Mouse (Mus musculus): ENCODE data around the gene Pus3.
A peak's percentile ranks its signal among the peaks of the same experiment; 100 is the strongest.
"Not testable (repeated sequence)": the region's sequence is repeated elsewhere in the genome, so short reads cannot be mapped to it uniquely, and the experiment has no call there.

The Pus3 gene

DNA sequence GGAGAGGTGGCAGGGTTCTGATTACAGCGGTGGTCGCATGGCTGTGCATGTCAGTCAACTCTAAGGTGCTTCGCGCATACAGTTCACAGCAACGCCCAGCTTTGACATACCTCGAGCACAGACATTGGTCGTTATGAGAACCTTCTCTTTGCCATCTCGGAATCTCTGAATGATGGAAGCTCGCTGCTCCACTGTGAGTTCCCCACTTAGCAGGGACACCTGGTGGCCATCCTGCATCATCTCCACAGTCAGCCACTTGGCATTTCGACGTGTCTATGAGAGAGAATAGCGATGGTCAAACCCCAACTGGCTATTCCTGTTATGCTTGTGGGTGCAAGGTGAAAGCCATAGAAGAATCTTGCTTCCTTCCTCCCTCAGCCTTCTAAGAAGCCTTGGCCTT, 12.7 kb upstream of the Pus3 start:
- no peak for DNase-seq (ENCODE audit: low spot score)

GRCm38 (mm10) chr9:35546745-35547144, 11.7 kb upstream of the Pus3 start:
- no peak for DNase-seq (ENCODE audit: low spot score)

GRCm38 (mm10) chr9:35548455-35548854, 9.9 kb upstream of the Pus3 start:
- DNase-seq (ENCODE audit: low spot score) = no peak

DNA sequence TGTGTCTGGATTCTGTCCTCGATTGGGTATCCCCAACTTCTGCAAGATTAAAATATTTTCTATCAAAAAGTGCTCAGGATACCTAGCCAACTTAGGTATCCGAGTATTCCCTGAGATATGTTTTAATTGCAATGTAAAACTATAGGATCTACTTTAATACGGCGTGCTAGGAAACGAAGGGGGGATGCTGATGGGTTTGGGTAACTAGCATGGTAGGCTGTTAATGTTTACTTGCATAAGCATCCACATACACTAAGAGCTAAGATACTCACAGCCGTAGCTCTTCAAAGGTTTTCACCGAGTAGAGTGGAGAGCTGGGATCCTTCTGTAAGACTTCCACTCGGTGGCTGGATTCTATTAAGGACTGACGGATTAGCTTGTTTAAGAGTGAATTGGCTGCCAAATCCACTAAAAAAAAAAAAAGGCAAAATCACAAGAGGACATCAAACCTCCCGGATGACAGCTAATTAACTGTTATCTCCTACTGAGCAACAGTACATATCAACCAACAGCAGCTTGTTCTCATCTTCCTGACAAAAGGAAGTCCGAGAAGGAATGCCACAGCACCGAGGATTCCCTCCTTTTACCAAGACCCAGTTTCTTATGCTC, 1.8 kb upstream of the Pus3 start:
- no peak for DNase-seq (ENCODE audit: low spot score)

- DNase-seq (ENCODE audit: low spot score) = peak; percentile 58
Observed at GRCm38 (mm10) chr9:35559009-35559890, 855 bp downstream of the Pus3 start.

- no peak for DNase-seq (ENCODE audit: low spot score)
Observed at GRCm38 (mm10) chr9:35561076-35561475, 2.7 kb downstream of the Pus3 start.

GRCm38 (mm10) chr9:35561583-35561982, 3.2 kb downstream of the Pus3 start:
- no peak for DNase-seq (ENCODE audit: low spot score)

DNA sequence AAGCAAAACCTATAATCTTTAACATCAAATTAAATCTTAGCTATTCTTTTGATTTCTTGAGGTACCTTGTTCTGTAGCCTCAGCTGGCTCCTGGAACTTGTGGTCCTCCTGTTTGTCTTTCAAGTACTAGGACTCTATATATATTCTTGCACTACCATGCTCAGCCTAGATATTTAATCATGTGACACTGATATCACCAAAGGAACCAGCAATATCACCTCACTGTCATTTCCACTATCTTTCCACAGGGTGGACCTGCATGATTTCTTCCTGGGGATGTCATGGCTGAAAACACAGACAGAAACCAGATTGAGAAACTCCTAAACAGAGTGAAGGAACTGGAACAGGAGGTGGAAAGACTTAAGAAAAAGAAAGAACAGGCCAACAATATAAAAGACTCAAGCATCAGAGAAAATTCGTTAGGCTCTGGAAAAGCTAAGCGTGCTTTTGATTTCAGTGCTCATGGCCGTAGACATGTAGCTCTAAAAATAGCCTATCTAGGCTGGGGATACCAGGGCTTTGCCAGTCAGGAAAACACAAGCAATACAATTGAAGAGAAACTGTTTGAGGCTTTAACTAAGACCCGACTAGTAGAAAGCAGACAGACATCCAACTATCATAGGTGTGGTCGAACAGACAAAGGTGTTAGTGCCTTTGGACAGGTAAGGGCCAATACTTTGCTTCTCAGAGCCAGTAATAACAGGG, 6.3 kb downstream of the Pus3 start:
- no peak for DNase-seq (ENCODE audit: low spot score)

- DNase-seq (ENCODE audit: low spot score) = no peak
Observed at GRCm38 (mm10) chr9:35567995-35568394, 9.6 kb downstream of the Pus3 start.

GRCm38 (mm10) chr9:35569571-35570534, 11.5 kb downstream of the Pus3 start, which contains the start of the genes Pate2 and Hyls1:
TSS of gene Pate2 (plus strand) at chr9:35570284.
TSS of gene Hyls1 (minus strand) at chr9:35570398.
- DNase-seq (ENCODE audit: low spot score) = peak; percentile 81

- DNase-seq (ENCODE audit: low spot score) = no peak
Observed at GRCm38 (mm10) chr9:35570663-35571062, 12.3 kb downstream of the Pus3 start.

DNA sequence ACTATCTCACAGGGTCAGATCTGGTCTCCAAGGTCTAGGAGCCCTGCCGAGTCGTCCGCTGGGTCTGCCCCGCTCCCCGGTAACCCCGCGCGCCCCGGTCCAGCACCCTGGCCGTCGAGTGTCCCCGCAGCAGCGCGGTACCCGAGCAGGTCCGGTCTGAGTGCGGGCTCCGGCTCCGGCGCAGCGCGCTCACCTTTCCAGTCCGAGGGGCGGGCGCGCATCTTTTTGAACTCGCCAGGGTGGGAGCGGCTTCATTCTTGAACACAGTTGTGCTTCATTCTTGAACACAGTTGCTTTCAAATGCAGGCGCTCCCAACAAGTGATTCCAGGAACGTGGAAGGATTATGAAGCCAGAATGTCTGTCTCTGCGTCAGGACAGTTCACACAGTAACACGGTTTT, 16.0 kb downstream of the Pus3 start:
- no peak for DNase-seq (ENCODE audit: low spot score)

DNA sequence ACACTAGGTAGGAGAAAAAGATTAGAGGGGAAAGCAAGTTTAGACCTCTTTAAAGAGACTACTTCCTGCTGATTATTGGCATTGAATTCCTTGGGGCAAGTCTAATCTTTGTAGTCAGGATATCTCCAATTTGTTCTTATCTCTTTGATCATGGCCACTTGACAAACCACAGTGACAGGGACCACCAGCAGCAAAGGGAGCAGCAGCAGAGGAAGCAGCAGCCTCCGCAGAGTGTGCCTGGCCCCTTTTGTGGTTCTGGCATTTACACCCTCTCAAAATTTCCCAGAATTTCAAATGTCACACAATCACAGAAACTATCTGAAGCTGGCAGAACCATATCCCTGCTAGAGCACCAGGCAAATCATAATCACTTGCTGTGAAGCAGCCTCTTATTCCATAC, 29.3 kb downstream of the Pus3 start:
- no peak for DNase-seq (ENCODE audit: low spot score)

DNA sequence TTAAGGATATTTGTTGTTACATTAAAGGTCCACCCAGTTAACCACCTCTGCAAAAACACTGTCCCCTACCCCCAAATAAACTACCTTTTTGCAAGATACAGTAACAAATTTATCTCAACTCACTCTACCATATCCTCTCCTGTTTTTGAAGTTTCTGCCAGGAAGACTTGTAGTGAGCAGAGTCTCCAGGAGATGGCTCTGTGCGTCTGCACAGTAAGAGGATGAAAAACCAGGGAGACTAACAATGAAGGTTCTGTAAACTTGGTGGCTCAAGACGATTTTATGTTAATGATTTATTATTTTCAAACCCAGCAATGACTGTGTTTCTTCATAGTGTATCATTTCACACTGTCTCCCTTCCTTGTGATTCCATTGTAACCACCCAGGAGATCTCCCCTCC, 34.5 kb downstream of the Pus3 start:
- no peak for DNase-seq (ENCODE audit: low spot score)

DNA sequence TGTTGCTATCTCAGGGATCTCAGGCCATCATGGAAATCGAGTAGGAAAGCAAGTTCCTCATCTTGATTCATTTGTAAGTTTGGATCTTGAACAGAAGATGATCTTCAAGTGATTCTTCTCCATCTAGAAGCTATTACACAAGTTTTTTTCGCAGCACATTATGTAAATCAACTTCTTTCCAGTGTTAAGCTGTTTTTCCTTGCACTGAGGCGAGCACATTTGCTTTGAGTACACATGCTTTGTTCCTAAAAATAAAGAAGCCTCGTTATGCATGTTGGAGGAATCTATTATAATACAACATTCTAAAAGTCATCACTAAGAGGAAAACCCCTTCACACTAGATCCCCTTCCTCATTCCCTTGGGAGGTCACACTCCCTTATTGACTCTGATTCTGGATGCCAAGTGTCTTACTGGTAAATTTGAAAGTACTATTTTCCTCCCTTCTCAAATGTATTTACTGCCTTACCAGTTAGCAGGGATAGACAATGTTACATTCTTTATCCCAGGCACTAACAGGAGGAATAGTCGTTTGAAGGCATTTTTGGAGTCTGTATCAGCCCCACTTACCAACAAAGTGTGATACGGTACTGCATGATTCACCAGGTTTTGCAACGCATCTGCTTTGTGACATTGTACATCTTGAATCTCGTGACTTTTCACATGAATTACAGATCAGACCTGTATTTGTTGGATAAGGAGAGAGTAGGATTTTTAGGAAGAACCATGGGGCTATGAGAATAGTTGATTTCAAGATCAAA, 49.4 kb downstream of the Pus3 start:
- DNase-seq (ENCODE audit: low spot score) = no peak

DNA sequence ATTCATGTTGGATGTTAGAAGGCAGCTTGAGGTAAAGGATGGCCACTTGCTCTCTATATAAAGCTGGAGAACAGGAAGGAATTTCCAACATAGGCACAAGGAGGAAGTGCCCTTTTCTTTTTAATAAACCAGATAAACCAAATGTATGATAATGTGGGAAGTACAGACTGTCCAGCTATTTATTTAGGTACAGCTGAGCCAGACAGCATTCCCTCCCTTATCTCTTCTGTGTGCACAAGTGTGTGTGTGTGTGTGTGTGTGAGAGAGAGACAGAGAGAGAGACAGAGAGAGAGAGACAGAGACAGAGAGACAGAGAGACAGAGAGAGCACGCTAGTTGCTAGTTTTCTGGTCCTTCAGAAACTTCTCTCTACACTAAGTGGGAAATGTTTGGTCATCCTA, 53.4 kb downstream of the Pus3 start, which contains the start of gene Pate4:
Gene Pate4 (minus strand): TSS at position 101 of the 400 bp plus-strand sequence.
- no peak for DNase-seq (ENCODE audit: low spot score)

GRCm38 (mm10) chr9:35614005-35614404, 55.6 kb downstream of the Pus3 start:
- DNase-seq (ENCODE audit: low spot score) = no peak

DNA sequence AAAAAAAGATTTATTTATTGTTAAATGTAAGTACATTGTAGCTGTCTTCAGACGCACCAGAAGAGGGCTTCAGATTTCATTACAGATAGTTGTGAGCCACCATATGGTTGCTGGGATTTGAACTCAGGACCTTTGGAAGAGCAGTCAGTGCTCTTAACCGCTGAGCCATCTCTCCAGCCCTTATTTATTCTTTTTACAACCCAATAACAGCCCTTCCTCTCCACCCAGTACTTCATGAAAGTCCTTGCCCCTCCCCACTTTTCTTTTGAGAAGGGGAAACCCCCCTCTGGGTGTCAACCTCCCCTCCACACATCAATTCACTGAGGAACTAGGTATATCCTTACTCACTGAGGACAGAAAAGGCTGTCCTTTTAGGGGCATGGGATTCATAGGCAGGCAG, 58.4 kb downstream of the Pus3 start:
- not testable (repeated sequence) for DNase-seq (ENCODE audit: low spot score)
